Mouse (Mus musculus): ENCODE data around the gene Htt. TPM values are rescaled to one million over a fixed set of nuclear protein-coding genes. Genes with fewer than 3 reads are reported as not detected.

Gene Htt
- polyA plus RNA-seq, 1 experiment from 2014 or later, result 7.4 TPM

- Histone ChIP-seq H3K36me3 (ENCODE audit: control insufficient read depth, insufficient read depth, low read length) (no peaks in the 10 kb centered on the region), H3K9me3 (ENCODE audit: control insufficient read depth, low read length) (no peaks in the 10 kb centered on the region), H3K27me3 (replicated peaks; ENCODE audit: control insufficient read depth, insufficient read depth, low read length) (no peaks in the 10 kb centered on the region), H3K4me1 (ENCODE audit: control insufficient read depth, insufficient read depth, low read length) (0 out of 2 replicates have a peak, but pooled peaks cover 4% of the 10 kb centered on the region), H3K27ac (ENCODE audit: low read length) (no peak overlapping the region), H3K4me2 (ENCODE audit: low read depth, low read length) (no peak overlapping the region), H3K4me3 (ENCODE audit: low read length) (no peak overlapping the region), H3K9ac (ENCODE audit: low read depth, low read length) (no peak overlapping the region)
- no peak for ATAC-seq
- 76% methylated on average over 7 of the region's 7 CpGs for WGBS
These were observed 194.6 kb downstream of the Htt start for GRCm38 (mm10) chr5:34956151-34956550.

- no peak for ATAC-seq
- H3K27ac ChIP-seq (ENCODE audit: low read length), result no peak overlapping the region
- 70% methylated on average over 2 of the region's 2 CpGs for WGBS
- H3K27me3 ChIP-seq (replicated peaks; ENCODE audit: control insufficient read depth, insufficient read depth, low read length), result no peaks in the 10 kb centered on the region
- H3K4me2 ChIP-seq (ENCODE audit: low read depth, low read length), result no peak overlapping the region
- H3K9ac ChIP-seq (ENCODE audit: low read depth, low read length), result no peak overlapping the region
- H3K36me3 ChIP-seq (ENCODE audit: control insufficient read depth, insufficient read depth, low read length), result no peaks in the 10 kb centered on the region
- no peak overlapping the region for H3K4me3 ChIP-seq (ENCODE audit: low read length)
- no peaks in the 10 kb centered on the region for H3K9me3 ChIP-seq (ENCODE audit: control insufficient read depth, low read length)
- H3K4me1 ChIP-seq (ENCODE audit: control insufficient read depth, insufficient read depth, low read length), result 0 out of 2 replicates have a peak, but pooled peaks cover 4% of the 10 kb centered on the region
These were observed 195.5 kb downstream of the Htt start for GRCm38 (mm10) chr5:34957015-34957414.

- H3K36me3 ChIP-seq (ENCODE audit: control insufficient read depth, insufficient read depth, low read length), result no peaks in the 10 kb centered on the region
- no peak overlapping the region for H3K4me3 ChIP-seq (ENCODE audit: low read length)
- H3K27ac ChIP-seq (ENCODE audit: low read length), result no peak overlapping the region
- no peak overlapping the region for H3K4me2 ChIP-seq (ENCODE audit: low read depth, low read length)
- H3K9ac ChIP-seq (ENCODE audit: low read depth, low read length), result no peak overlapping the region
- no peaks in the 10 kb centered on the region for H3K27me3 ChIP-seq (replicated peaks; ENCODE audit: control insufficient read depth, insufficient read depth, low read length)
- H3K9me3 ChIP-seq (ENCODE audit: control insufficient read depth, low read length), result no peaks in the 10 kb centered on the region
- 0 out of 2 replicates have a peak, but pooled peaks have one; percentile 31 for ATAC-seq
- 73% methylated on average over 1 of the region's 1 CpGs for WGBS
- H3K4me1 ChIP-seq (ENCODE audit: control insufficient read depth, insufficient read depth, low read length), result peaks cover 4% of the 10 kb centered on the region; the same call in 1 of the 2 replicates
These were observed 198.5 kb downstream of the Htt start for GRCm38 (mm10) chr5:34960021-34960420.

MicroRNAs within 50 kb of the gene (microRNA counts, 519-probe panel; counts per million panel counts)
- microRNA mmu-miR-467g, result 2,070 counts per million, percentile 46 among the panel's probes with 10 or more counts

Small RNA genes within 50 kb of the gene (microRNA-seq; reads per million reads assigned to microRNA genes)
- not detected for gene Mir467g

Other genes with a start within 250 kb of the Htt start
- 15.8 and 17.1 TPM in 2 replicates for gene Tnip2, start 247.7 kb upstream of the Htt start, polyA plus RNA-seq (2015; fragmentation: Nextera tagmentation; extraction: Ambion mirVana)
- 3.4 and 3.7 TPM in 2 replicates for gene Sh3bp2, start 235.9 kb upstream of the Htt start, polyA plus RNA-seq (2015; fragmentation: Nextera tagmentation; extraction: Ambion mirVana)
- 138 and 143 TPM in 2 replicates for gene Add1, start 188.1 kb upstream of the Htt start, polyA plus RNA-seq (2015; fragmentation: Nextera tagmentation; extraction: Ambion mirVana)
- 116 and 118 TPM in 2 replicates for gene Mfsd10, start 124.5 kb upstream of the Htt start, polyA plus RNA-seq (2015; fragmentation: Nextera tagmentation; extraction: Ambion mirVana)
- gene Nop14, start 101.6 kb upstream of the Htt start, polyA plus RNA-seq (2015; fragmentation: Nextera tagmentation; extraction: Ambion mirVana), result 21.0 and 23.7 TPM in 2 replicates
- gene Grk4, start 101.4 kb upstream of the Htt start, polyA plus RNA-seq (2015; fragmentation: Nextera tagmentation; extraction: Ambion mirVana), result 0.93 and 1.2 TPM in 2 replicates
- 0.35 and 0.56 TPM in 2 replicates for gene Msantd1, start 146.3 kb downstream of the Htt start, polyA plus RNA-seq (2015; fragmentation: Nextera tagmentation; extraction: Ambion mirVana)
- 12.9 and 13.9 TPM in 2 replicates for gene Rgs12, start 187.7 kb downstream of the Htt start, polyA plus RNA-seq (2015; fragmentation: Nextera tagmentation; extraction: Ambion mirVana)

Measured in intestine, embryonic 16.5 days (tissue).